Mouse (Mus musculus) common myeloid progenitor, adult 5-6 weeks (primary cell): ENCODE results near the gene Zfp983. TPM values are rescaled to one million over a fixed set of nuclear protein-coding genes. Genes with fewer than 3 reads are reported as not detected.

Source experiments
- total RNA-seq: library from RNA; stranded (forward); fragments of 200-1000, 187-1606 nt; gene quantifications from 2 replicates; pipeline ENCODE4 v1.2.3, GENCODE M21; 2017

Gene Zfp983
- total RNA-seq, 1 experiment from 2014 or later, result 4.7 TPM

Other genes starting within 250 kb of the Zfp983 start
- 5.9 and 6.3 TPM in 2 replicates for gene Zfp54, start 227.4 kb upstream of the Zfp983 start, total RNA-seq
- gene Zfp51, start 200.2 kb upstream of the Zfp983 start, total RNA-seq, result 14.8 and 15.7 TPM in 2 replicates
- gene Zfp53, start 161.6 kb upstream of the Zfp983 start, total RNA-seq, result 9.1 and 14.6 TPM in 2 replicates
- 39.2 and 47.4 TPM in 2 replicates for gene Zfp52, start 115.1 kb upstream of the Zfp983 start, total RNA-seq
- 2.9 and 5.2 TPM in 2 replicates for gene Zfp948, start 83.6 kb upstream of the Zfp983 start, total RNA-seq
- 26.4 TPM in 1 of 2 replicates, not detected in the other for gene Gm10226, start 41.2 kb downstream of the Zfp983 start, total RNA-seq
- gene Zfp760, start 57.1 kb downstream of the Zfp983 start, total RNA-seq, result 10.9 and 13.4 TPM in 2 replicates
- gene Zfp229, start 80.2 kb downstream of the Zfp983 start, total RNA-seq, result 5.8 and 8.6 TPM in 2 replicates
- 9.8 and 11.1 TPM in 2 replicates for gene Zfp820, start 195.1 kb downstream of the Zfp983 start, total RNA-seq